ENCODE assay signal across 11 mouse cellular contexts in the genomic region with DNA sequence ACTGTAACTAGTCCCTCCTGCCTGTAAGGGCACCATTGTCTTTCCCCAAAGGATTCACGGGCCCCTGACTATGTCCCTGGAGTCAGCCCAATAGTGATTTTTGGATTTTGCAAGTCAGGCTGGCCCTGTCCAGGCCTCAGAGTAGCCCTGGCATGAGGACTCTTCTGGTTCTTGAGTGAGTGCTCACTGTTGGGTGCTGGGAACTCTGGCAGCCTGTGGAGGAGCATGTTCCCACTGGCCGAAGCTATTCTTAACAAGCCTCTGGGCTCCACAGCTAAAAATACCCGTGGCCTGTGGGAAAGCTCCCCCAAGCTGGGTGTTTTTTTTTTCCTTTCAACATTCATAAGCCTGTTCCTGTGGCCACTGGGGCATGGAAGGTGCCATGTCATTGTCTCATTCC.
"Had no signal": no experiment of that assay in that cellular context is flagged by ENCODE, and none has a peak within 500 bp of the region (broad histone marks: within the 10 kb centered on the region; RNA-seq: fewer than 3 reads in every experiment).

No protein-coding gene starts in this region.

- H3K36me3 ChIP-seq: limb, embryonic 13.5 days; midbrain, embryonic 12.5 days; neural tube, embryonic 13.5 days had no signal

- H3K4me1 ChIP-seq: midbrain, embryonic 12.5 days; neural tube, embryonic 13.5 days had no signal

- DNase-seq: kidney, postnatal 14 days; left cerebral cortex, postnatal 4 days; lung, adult 18-20 months; spleen, adult 18-20 months; thymus, adult 18-20 months; thymus, postnatal 14 days had no signal

- H3K4me2 ChIP-seq: limb, embryonic 13.5 days; midbrain, embryonic 12.5 days; neural tube, embryonic 13.5 days had no signal

- H3K27me3 ChIP-seq: limb, embryonic 13.5 days; midbrain, embryonic 12.5 days; neural tube, embryonic 13.5 days had no signal

- H3K9ac ChIP-seq: limb, embryonic 13.5 days; liver, embryonic 14.5 days; midbrain, embryonic 12.5 days; neural tube, embryonic 13.5 days had no signal

- H3K27ac ChIP-seq: limb, embryonic 13.5 days; liver, embryonic 14.5 days; midbrain, embryonic 12.5 days; neural tube, embryonic 13.5 days had no signal

- ATAC-seq: midbrain, embryonic 16.5 days had no signal

- H3K4me3 ChIP-seq: limb, embryonic 13.5 days; midbrain, embryonic 12.5 days; neural tube, embryonic 13.5 days had no signal

- H3K9me3 ChIP-seq: limb, embryonic 13.5 days; neural tube, embryonic 13.5 days had no signal
